Mouse (Mus musculus) intestine, embryonic 14.5 days (tissue): Measurements from ENCODE around the gene Tshz3. TPM values are rescaled to one million over a fixed set of nuclear protein-coding genes. Genes with fewer than 3 reads are reported as not detected.

Experiments
- ATAC-seq: fragments of 200-750 bp; cut with Nextera tagmentation; replicated peaks from 2 replicates; pipeline ENCODE4 v1.8.0; 2017; ENCODE audit warnings: low read depth, moderate number of reproducible peaks, moderate TSS enrichment, moderate library complexity; ENCODE audit not compliant: low FRiP score, low TSS enrichment
- DNase-seq: peaks from one replicate; pipeline ENCODE4 v3.0.0-alpha.2; 2018; ENCODE audit warnings: low spot score
- H3K27ac ChIP-seq: fragments of 300-500 bp; sonication (generic); 2 replicates; pipeline ENCODE4 v1.5.1; 2014; ENCODE audit warnings: low read depth, mild to moderate bottlenecking, control low read depth
- H3K27me3 ChIP-seq: fragments of 300-500 bp; sonication (generic); replicated peaks from 2 replicates; pipeline ENCODE4 v1.6.1; 2014; ENCODE audit warnings: low read length, control low read depth; ENCODE audit not compliant: control insufficient read depth, insufficient read depth
- H3K36me3 ChIP-seq: fragments of 300-500 bp; sonication (generic); 2 replicates; pipeline ENCODE4 v1.6.1; 2014; ENCODE audit warnings: low read length, control low read depth; ENCODE audit not compliant: control insufficient read depth, insufficient read depth
- H3K4me1 ChIP-seq: fragments of 300-500 bp; sonication (generic); replicated peaks from 2 replicates; pipeline ENCODE4 v1.6.1; 2014; ENCODE audit warnings: low read length, control low read depth, mixed read lengths; ENCODE audit not compliant: control insufficient read depth, insufficient read depth
- H3K4me2 ChIP-seq: fragments of 300-500 bp; sonication (generic); 2 replicates; pipeline ENCODE4 v1.6.1; 2014; ENCODE audit warnings: low read length
- H3K4me3 ChIP-seq: fragments of 300-500 bp; sonication (generic); 2 replicates; pipeline ENCODE4 v1.5.1; 2014; ENCODE audit warnings: low read depth, low read length, control low read depth, mixed read lengths
- H3K9ac ChIP-seq: fragments of 300-500 bp; sonication (generic); 2 replicates; pipeline ENCODE4 v1.6.1; 2014; ENCODE audit warnings: mild to moderate bottlenecking, low read length
- H3K9me3 ChIP-seq: fragments of 300-500 bp; sonication (generic); 2 replicates; pipeline ENCODE4 v1.6.1; 2016; ENCODE audit warnings: low read length, control low read depth; ENCODE audit not compliant: control insufficient read depth
- WGBS: fragments of 180-500 bp; shearing (Covaris S2); extraction: QIAGEN DNeasy Blood & Tissue Kit; methylation state at CpG from one replicate; pipeline ENCODE4 v1.1.7; 2014; 5-methylcytosine and 5-hydroxymethylcytosine counted together
- polyA plus RNA-seq: library from polyadenylated mRNA; unstranded; fragments of >200 nt; fragmentation: Nextera tagmentation; extraction: Ambion mirVana; gene quantifications from 2 replicates; pipeline ENCODE4 v1.2.1, GENCODE M21; 2014

Tshz3 gene
- polyA plus RNA-seq, 1 experiment from 2014 or later, result 23.9 TPM

- DNase-seq, result no peak
- Histone ChIP-seq H3K9me3 (no peaks in the 10 kb centered on the region), H3K36me3 (no peaks in the 10 kb centered on the region), H3K4me3 (no peak overlapping the region), H3K4me1 (peaks cover 49% of the 10 kb centered on the region), H3K27ac (no peak overlapping the region), H3K27me3 (no peaks in the 10 kb centered on the region), H3K9ac (no peak overlapping the region), H3K4me2 (no peak overlapping the region)
- no peak for ATAC-seq
- WGBS, result 65% methylated on average over 2 of the region's 2 CpGs
Observed at GRCm38 (mm10) chr7:36711766-36712165, 13.8 kb downstream of the Tshz3 start.

GRCm38 (mm10) chr7:36714323-36714722 lies 16.4 kb downstream of the Tshz3 start:
- WGBS, result 73% methylated on average over 7 of the region's 7 CpGs
- no peak for DNase-seq
- Histone ChIP-seq H3K27me3 (no peaks in the 10 kb centered on the region), H3K9ac (no peak overlapping the region), H3K9me3 (no peaks in the 10 kb centered on the region), H3K4me1 (peaks cover 32% of the 10 kb centered on the region), H3K4me3 (no peak overlapping the region), H3K4me2 (no peak overlapping the region), H3K36me3 (no peaks in the 10 kb centered on the region), H3K27ac (no peak overlapping the region)
- no peak for ATAC-seq

DNA sequence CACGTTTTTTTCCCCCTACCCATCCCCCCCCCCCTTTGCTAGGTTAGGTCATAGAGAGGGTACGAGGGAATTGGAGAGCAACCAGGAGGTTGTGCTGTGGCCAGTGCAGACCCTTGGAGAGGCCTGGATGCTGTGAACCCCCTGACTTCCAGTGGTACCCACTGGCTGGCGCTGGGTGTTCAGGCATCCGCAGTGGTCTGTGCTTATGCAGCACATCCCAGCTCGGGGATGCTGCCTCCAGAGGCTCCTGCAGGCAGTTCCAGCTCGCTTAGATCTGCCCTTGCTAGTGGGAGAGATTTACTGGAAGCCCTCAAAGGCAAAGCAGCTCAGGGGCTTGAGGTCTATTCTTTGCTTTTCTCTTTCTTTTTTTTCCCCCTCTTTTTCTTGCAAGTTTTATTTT lies 19.3 kb downstream of the Tshz3 start:
- no peaks in the 10 kb centered on the region for H3K27me3 ChIP-seq
- DNase-seq (no peak), ATAC-seq (no peak)
- no peak overlapping the region for H3K9ac ChIP-seq
- WGBS, result 29% methylated on average over 6 of the region's 6 CpGs
- no peak overlapping the region for H3K27ac ChIP-seq
- H3K9me3 ChIP-seq, result no peaks in the 10 kb centered on the region
- no peaks in the 10 kb centered on the region for H3K36me3 ChIP-seq
- no peak overlapping the region for H3K4me2 ChIP-seq
- H3K4me1 ChIP-seq, result peaks cover 27% of the 10 kb centered on the region
- no peak overlapping the region for H3K4me3 ChIP-seq

DNA sequence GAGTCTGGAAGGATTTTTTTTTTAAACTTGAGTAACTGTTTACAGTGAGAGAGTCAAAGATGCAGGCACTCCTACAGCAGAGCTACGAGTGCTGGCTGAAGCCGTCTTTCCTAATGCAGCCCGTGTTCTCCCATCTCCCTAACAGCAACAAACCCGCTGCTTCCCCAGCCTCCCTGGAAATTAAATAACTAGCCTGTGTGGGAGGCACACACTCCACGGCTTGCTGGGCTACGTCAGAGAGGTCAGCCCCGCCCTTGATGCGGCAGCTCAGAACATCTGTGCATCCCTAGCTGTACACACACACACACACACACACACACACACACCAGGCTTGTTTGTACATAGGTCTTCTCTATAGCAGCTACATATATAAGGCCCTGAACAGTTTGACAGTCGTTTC lies 22.9 kb downstream of the Tshz3 start:
- Histone ChIP-seq H3K4me1 (peaks cover 17% of the 10 kb centered on the region), H3K27ac (no peak overlapping the region; the same call in 1 of the 2 replicates), H3K9ac (no peak overlapping the region), H3K9me3 (no peaks in the 10 kb centered on the region), H3K36me3 (no peaks in the 10 kb centered on the region), H3K4me3 (no peak overlapping the region), H3K27me3 (no peaks in the 10 kb centered on the region), H3K4me2 (0 out of 2 replicates have a peak overlapping the region, but pooled peaks have one; percentile 12)
- WGBS, result 34% methylated on average over 9 of the region's 9 CpGs
- DNase-seq, result no peak
- no peak for ATAC-seq

DNA sequence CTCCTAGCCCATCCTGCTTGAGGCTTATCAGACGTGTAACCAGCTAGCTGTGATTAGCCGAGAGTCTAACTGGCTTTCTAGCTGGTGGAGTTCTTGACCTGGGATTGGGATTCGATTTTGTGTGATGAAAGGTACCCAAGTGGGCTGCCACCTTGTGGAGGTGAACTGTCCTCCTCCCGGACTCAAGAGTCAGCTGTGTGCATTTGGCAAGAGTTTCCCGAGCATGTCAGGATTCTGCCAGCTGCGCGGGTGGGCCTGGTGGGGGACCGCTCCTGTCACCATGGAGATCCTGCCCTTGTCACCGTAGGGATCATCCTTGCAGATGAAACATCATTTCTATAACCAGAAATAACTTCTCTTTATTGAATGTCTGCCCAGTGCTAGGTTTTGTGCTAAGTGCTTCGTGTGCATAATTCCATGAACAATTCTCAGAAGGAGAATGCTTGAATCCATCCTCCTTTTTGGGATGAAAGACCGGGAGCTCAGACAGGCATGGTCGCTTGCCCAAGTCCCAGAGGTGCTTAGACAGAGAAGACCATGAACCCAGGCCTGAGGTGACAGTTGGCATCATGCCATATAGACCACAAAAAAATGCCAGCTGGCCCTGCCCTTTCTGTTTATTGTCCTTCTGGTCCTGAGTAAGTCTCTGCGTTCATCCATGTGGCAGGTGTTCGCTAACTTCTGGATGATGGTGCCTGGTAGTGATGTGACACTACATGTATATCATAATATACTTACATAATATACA lies 38.6 kb downstream of the Tshz3 start:
- H3K36me3 ChIP-seq, result 0 out of 2 replicates have a peak, but pooled peaks cover 8% of the 10 kb centered on the region
- ATAC-seq (no peak), DNase-seq (no peak)
- no peaks in the 10 kb centered on the region for H3K9me3 ChIP-seq
- H3K27me3 ChIP-seq, result no peaks in the 10 kb centered on the region
- H3K9ac ChIP-seq, result no peak overlapping the region
- no peak overlapping the region for H3K4me3 ChIP-seq
- no peak overlapping the region for H3K4me2 ChIP-seq
- no peak overlapping the region for H3K27ac ChIP-seq
- H3K4me1 ChIP-seq, result no peaks in the 10 kb centered on the region; the same call in 1 of the 2 replicates
- 81% methylated on average over 14 of the region's 14 CpGs for WGBS

GRCm38 (mm10) chr7:36751480-36751879 lies 53.6 kb downstream of the Tshz3 start:
- H3K27me3 ChIP-seq, result no peaks in the 10 kb centered on the region
- no peak overlapping the region for H3K4me3 ChIP-seq
- no peak for DNase-seq
- H3K4me2 ChIP-seq, result no peak overlapping the region
- 93% methylated on average over 2 of the region's 2 CpGs for WGBS
- no peak overlapping the region for H3K9ac ChIP-seq
- H3K27ac ChIP-seq, result no peak overlapping the region
- ATAC-seq, result no peak
- no peaks in the 10 kb centered on the region for H3K9me3 ChIP-seq
- H3K36me3 ChIP-seq, result no peaks in the 10 kb centered on the region
- no peaks in the 10 kb centered on the region for H3K4me1 ChIP-seq

DNA sequence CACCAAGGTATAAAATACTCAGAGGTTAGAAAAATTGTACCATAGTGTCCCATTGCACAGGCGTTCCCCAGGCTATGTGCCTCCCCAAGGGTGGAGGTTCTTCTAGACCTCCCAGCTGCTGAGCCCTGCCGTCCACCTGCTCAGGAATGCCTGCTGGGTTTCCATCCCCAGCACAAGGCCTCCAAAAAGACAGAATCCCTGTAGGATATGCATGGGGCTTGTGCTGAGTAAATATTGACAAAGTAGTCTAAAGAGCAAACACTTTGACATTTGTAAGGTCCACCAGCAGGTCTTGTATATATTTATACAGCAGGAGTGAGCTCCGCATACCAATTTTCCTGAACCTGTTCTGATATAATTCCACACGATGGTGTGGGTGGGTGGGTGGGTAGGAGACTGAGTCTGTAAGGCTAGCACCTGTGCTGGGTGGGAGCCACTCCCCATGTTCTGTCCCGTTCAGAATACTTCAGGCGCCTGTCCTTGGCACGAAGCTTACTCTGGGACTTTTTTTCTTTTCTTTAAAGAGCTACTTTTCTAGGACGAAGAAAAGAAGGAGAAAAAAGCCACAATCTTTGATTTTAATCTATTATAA lies 69.7 kb downstream of the Tshz3 start:
- 0 out of 2 replicates have a peak, but pooled peaks have one; percentile 68 for ATAC-seq
- H3K4me3 ChIP-seq, result no peak overlapping the region

DNA sequence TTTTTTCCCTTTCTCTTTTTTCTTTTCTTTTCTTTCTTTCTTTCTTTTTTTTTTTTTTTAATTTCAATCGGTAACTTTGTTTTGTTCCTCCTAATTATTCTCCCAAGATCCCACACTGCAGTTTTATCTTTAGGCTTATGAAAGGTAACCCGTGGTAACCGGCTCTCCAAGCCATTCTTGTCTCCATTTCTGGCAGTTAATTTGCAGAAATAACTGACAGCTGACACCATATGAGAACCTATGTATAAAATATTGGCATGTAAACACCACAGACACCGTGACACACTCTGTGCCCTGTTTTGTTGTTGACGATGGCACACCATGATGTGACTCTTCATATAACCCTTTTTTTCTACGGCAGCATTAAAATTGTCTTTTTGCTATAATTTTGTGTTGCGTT lies 75.2 kb downstream of the Tshz3 start:
- Histone ChIP-seq H3K27ac (no peak overlapping the region), H3K4me2 (no peak overlapping the region), H3K9ac (no peak overlapping the region), H3K9me3 (no peaks in the 10 kb centered on the region), H3K4me1 (no peaks in the 10 kb centered on the region), H3K36me3 (peaks cover 34% of the 10 kb centered on the region), H3K27me3 (no peaks in the 10 kb centered on the region), H3K4me3 (no peak overlapping the region)
- 85% methylated on average over 7 of the region's 7 CpGs for WGBS
- DNase-seq (no peak), ATAC-seq (no peak)

More for the DNA sequence above, 69.7 kb downstream of the Tshz3 start:
- Histone ChIP-seq H3K27ac (no peak overlapping the region), H3K27me3 (no peaks in the 10 kb centered on the region), H3K36me3 (peaks cover 34% of the 10 kb centered on the region), H3K4me1 (no peaks in the 10 kb centered on the region), H3K9ac (no peak overlapping the region), H3K9me3 (no peaks in the 10 kb centered on the region), H3K4me2 (no peak overlapping the region)
- DNase-seq, result no peak
- 49% methylated on average over 8 of the region's 8 CpGs for WGBS

DNA sequence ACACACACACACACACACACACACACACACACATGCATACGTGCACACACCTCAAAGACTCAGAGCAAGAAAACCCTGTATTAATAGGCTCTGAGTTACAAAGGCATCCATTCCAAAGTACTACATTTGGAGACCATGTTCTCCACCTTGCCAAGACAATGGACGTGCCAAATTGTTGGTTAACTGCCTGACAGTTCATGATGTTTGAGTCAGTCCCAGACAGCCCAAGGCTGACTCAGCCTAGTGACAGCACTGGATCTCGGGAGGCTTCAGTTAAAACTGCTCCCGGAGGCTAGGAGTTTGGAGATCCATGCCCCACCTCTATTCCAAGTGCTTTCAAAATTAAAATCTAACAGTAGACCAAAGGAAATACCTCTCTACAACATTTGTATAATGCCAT lies 79.0 kb downstream of the Tshz3 start:
- no peak overlapping the region for H3K4me2 ChIP-seq
- ATAC-seq (no peak), DNase-seq (no peak)
- H3K9me3 ChIP-seq, result no peaks in the 10 kb centered on the region
- H3K36me3 ChIP-seq, result 0 out of 2 replicates have a peak, but pooled peaks cover under 1% of the 10 kb centered on the region
- H3K4me1 ChIP-seq, result no peaks in the 10 kb centered on the region
- 89% methylated on average over 4 of the region's 4 CpGs for WGBS
- H3K4me3 ChIP-seq, result no peak overlapping the region
- no peak overlapping the region for H3K27ac ChIP-seq
- no peak overlapping the region for H3K9ac ChIP-seq
- H3K27me3 ChIP-seq, result no peaks in the 10 kb centered on the region
